Mouse (Mus musculus) stomach, embryonic 15.5 days (tissue): ENCODE measurements around the gene Xylt2. TPM values are rescaled to one million over a fixed set of nuclear protein-coding genes. Genes with fewer than 3 reads are reported as not detected.
"Not testable (repeated sequence)": the region's sequence is repeated elsewhere in the genome, so short reads cannot be mapped to it uniquely, and the experiment has no call there.

Experiments used
- ATAC-seq: fragments of 200-750 bp; cut with Nextera tagmentation; 2 replicates; pipeline ENCODE4 v1.8.0; 2017; ENCODE audit warnings: low read depth, moderate number of reproducible peaks, moderate TSS enrichment; ENCODE audit not compliant: insufficient read depth, low FRiP score
- H3K27ac ChIP-seq: fragments of 300-500 bp; sonication (generic); 2 replicates; pipeline ENCODE4 v1.5.1; 2015; ENCODE audit warnings: mild to moderate bottlenecking, inconsistent platforms
- H3K27me3 ChIP-seq: fragments of 300-500 bp; sonication (generic); replicated peaks from 2 replicates; pipeline ENCODE4 v1.6.1; 2015; ENCODE audit warnings: inconsistent platforms
- H3K36me3 ChIP-seq: fragments of 300-500 bp; sonication (generic); 2 replicates; pipeline ENCODE4 v1.6.1; 2015; ENCODE audit warnings: inconsistent platforms
- H3K4me1 ChIP-seq: fragments of 300-500 bp; sonication (generic); 2 replicates; pipeline ENCODE4 v1.6.1; 2015; ENCODE audit warnings: inconsistent platforms
- H3K4me2 ChIP-seq: fragments of 300-500 bp; sonication (generic); 2 replicates; pipeline ENCODE4 v1.6.1; 2015; ENCODE audit warnings: mild to moderate bottlenecking, inconsistent platforms
- H3K4me3 ChIP-seq: fragments of 300-500 bp; sonication (generic); replicated peaks from 2 replicates; pipeline ENCODE4 v1.5.1; 2015; ENCODE audit warnings: inconsistent platforms
- H3K9ac ChIP-seq: fragments of 300-500 bp; sonication (generic); 2 replicates; pipeline ENCODE4 v1.6.1; 2015; ENCODE audit warnings: inconsistent platforms
- H3K9me3 ChIP-seq: fragments of 300-500 bp; sonication (generic); 2 replicates; pipeline ENCODE4 v1.6.1; 2016; ENCODE audit warnings: inconsistent platforms
- WGBS: fragments of 180-500 bp; shearing (Covaris S2); methylation state at CpG from one replicate; pipeline ENCODE4 v1.1.7; 2015; 5-methylcytosine and 5-hydroxymethylcytosine counted together
- polyA plus RNA-seq: library from polyadenylated mRNA; unstranded; fragments of >200 nt; fragmentation: Nextera tagmentation; extraction: Ambion mirVana; gene quantifications from 2 replicates; pipeline ENCODE4 v1.2.1, GENCODE M21; 2015

The Xylt2 gene
- polyA plus RNA-seq, 1 experiment from 2014 or later, result 19.3 TPM

- 93% methylated on average over 3 of the region's 3 CpGs for WGBS
- H3K27ac ChIP-seq, result no peak overlapping the region
- no peaks in the 10 kb centered on the region for H3K36me3 ChIP-seq
- H3K4me3 ChIP-seq, result no peak overlapping the region
- no peak overlapping the region for H3K9ac ChIP-seq
- no peaks in the 10 kb centered on the region for H3K27me3 ChIP-seq
- H3K4me1 ChIP-seq, result peaks cover 14% of the 10 kb centered on the region
- H3K4me2 ChIP-seq, result no peak overlapping the region
- H3K9me3 ChIP-seq, result no peaks in the 10 kb centered on the region
- no peak for ATAC-seq
Observed at GRCm38 (mm10) chr11:94699399-94699798, 22.1 kb upstream of the Xylt2 start.

- peaks cover 8% of the 10 kb centered on the region for H3K4me1 ChIP-seq
- H3K4me3 ChIP-seq, result no peak overlapping the region
- no peaks in the 10 kb centered on the region for H3K36me3 ChIP-seq
- ATAC-seq, result no peak
- WGBS, result 51% methylated on average over 13 of the region's 13 CpGs
- no peaks in the 10 kb centered on the region for H3K9me3 ChIP-seq
- H3K9ac ChIP-seq, result no peak overlapping the region
- H3K4me2 ChIP-seq, result no peak overlapping the region
- no peaks in the 10 kb centered on the region for H3K27me3 ChIP-seq
- no peak overlapping the region for H3K27ac ChIP-seq
Observed at GRCm38 (mm10) chr11:94697703-94698464, 20.6 kb upstream of the Xylt2 start.

- Histone ChIP-seq H3K4me3 (no peak overlapping the region), H3K4me1 (peaks cover 8% of the 10 kb centered on the region), H3K9ac (no peak overlapping the region), H3K27me3 (no peaks in the 10 kb centered on the region), H3K36me3 (no peaks in the 10 kb centered on the region), H3K27ac (no peak overlapping the region), H3K4me2 (no peak overlapping the region), H3K9me3 (no peaks in the 10 kb centered on the region)
- no peak for ATAC-seq
- WGBS, result 91% methylated on average over 2 of the region's 2 CpGs
Observed at GRCm38 (mm10) chr11:94697140-94697539, 19.8 kb upstream of the Xylt2 start.

- H3K27me3 ChIP-seq, result no peaks in the 10 kb centered on the region
- ATAC-seq, result no peak
Observed at GRCm38 (mm10) chr11:94695508-94695907, 18.2 kb upstream of the Xylt2 start.

GRCm38 (mm10) chr11:94692502-94692901, 15.2 kb upstream of the Xylt2 start:
- not testable (repeated sequence) for H3K4me3 ChIP-seq, H3K27ac ChIP-seq, H3K27me3 ChIP-seq, H3K9me3 ChIP-seq, H3K9ac ChIP-seq, ATAC-seq, H3K4me1 ChIP-seq, H3K36me3 ChIP-seq, H3K4me2 ChIP-seq

More at GRCm38 (mm10) chr11:94695508-94695907, 18.2 kb upstream of the Xylt2 start:
- no peak overlapping the region for H3K9ac ChIP-seq
- no peak overlapping the region for H3K4me3 ChIP-seq
- H3K4me2 ChIP-seq, result no peak overlapping the region
- no peaks in the 10 kb centered on the region for H3K9me3 ChIP-seq
- H3K4me1 ChIP-seq, result no peaks in the 10 kb centered on the region
- H3K36me3 ChIP-seq, result no peaks in the 10 kb centered on the region
- H3K27ac ChIP-seq, result no peak overlapping the region
- 66% methylated on average over 6 of the region's 6 CpGs for WGBS

GRCm38 (mm10) chr11:94687178-94687577, 9.9 kb upstream of the Xylt2 start:
- H3K9ac ChIP-seq, result no peak overlapping the region
- H3K4me1 ChIP-seq, result no peaks in the 10 kb centered on the region
- no peak overlapping the region for H3K4me2 ChIP-seq
- H3K9me3 ChIP-seq, result no peaks in the 10 kb centered on the region
- no peaks in the 10 kb centered on the region for H3K27me3 ChIP-seq
- ATAC-seq, result no peak
- 79% methylated on average over 6 of the region's 6 CpGs for WGBS
- H3K27ac ChIP-seq, result no peak overlapping the region
- H3K4me3 ChIP-seq, result no peak overlapping the region
- H3K36me3 ChIP-seq, result no peaks in the 10 kb centered on the region

GRCm38 (mm10) chr11:94682427-94682826, 5.1 kb upstream of the Xylt2 start:
- Histone ChIP-seq H3K36me3 (no peaks in the 10 kb centered on the region), H3K4me3 (no peak overlapping the region)
- whole genome bisulfite sequencing, result 78% methylated on average over 7 of the region's 7 CpGs

GRCm38 (mm10) chr11:94681640-94682039, 4.3 kb upstream of the Xylt2 start:
- no peak for ATAC-seq
- 83% methylated on average over 4 of the region's 4 CpGs for WGBS
- no peaks in the 10 kb centered on the region for H3K36me3 ChIP-seq

More at GRCm38 (mm10) chr11:94682427-94682826, 5.1 kb upstream of the Xylt2 start:
- no peaks in the 10 kb centered on the region for H3K9me3 ChIP-seq
- H3K4me2 ChIP-seq, result no peak overlapping the region
- no peaks in the 10 kb centered on the region for H3K27me3 ChIP-seq
- peaks cover 6% of the 10 kb centered on the region; the same call in 1 of the 2 replicates for H3K4me1 ChIP-seq
- H3K9ac ChIP-seq, result no peak overlapping the region
- no peak for ATAC-seq
- H3K27ac ChIP-seq, result no peak overlapping the region

GRCm38 (mm10) chr11:94680639-94681038, 3.3 kb upstream of the Xylt2 start:
- Histone ChIP-seq H3K27me3 (no peaks in the 10 kb centered on the region), H3K27ac (no peak overlapping the region), H3K4me3 (no peak overlapping the region), H3K36me3 (no peaks in the 10 kb centered on the region), H3K9me3 (no peaks in the 10 kb centered on the region), H3K4me1 (peaks cover 17% of the 10 kb centered on the region), H3K9ac (no peak overlapping the region), H3K4me2 (no peak overlapping the region)
- ATAC-seq, result no peak

More at GRCm38 (mm10) chr11:94681640-94682039, 4.3 kb upstream of the Xylt2 start:
- Histone ChIP-seq H3K4me2 (no peak overlapping the region), H3K4me3 (no peak overlapping the region), H3K4me1 (peaks cover 7% of the 10 kb centered on the region; the same call in 1 of the 2 replicates), H3K9me3 (no peaks in the 10 kb centered on the region), H3K9ac (no peak overlapping the region), H3K27ac (no peak overlapping the region), H3K27me3 (no peaks in the 10 kb centered on the region)

- Histone ChIP-seq H3K27ac (peak overlapping the region; percentile 35; the same call in 1 of the 2 replicates), H3K36me3 (no peaks in the 10 kb centered on the region; the same call in 1 of the 2 replicates), H3K9ac (peak overlapping the region; percentile 37; the same call in 1 of the 2 replicates), H3K27me3 (no peaks in the 10 kb centered on the region), H3K4me1 (peaks cover 30% of the 10 kb centered on the region), H3K4me3 (peak overlapping the region; percentile 94), H3K4me2 (peak overlapping the region; percentile 87), H3K9me3 (no peaks in the 10 kb centered on the region)
- no peak for ATAC-seq
- 29% methylated on average over 15 of the region's 15 CpGs for WGBS
Observed at GRCm38 (mm10) chr11:94677607-94678145, 361 bp upstream of the Xylt2 start.

- ATAC-seq, result no peak
- Histone ChIP-seq H3K4me1 (peaks cover 30% of the 10 kb centered on the region), H3K9ac (no peak overlapping the region), H3K36me3 (no peaks in the 10 kb centered on the region; the same call in 1 of the 2 replicates), H3K4me3 (peak overlapping the region; percentile 94), H3K9me3 (no peaks in the 10 kb centered on the region), H3K4me2 (peak overlapping the region; percentile 87), H3K27me3 (no peaks in the 10 kb centered on the region), H3K27ac (no peak overlapping the region)
- 32% methylated on average over 4 of the region's 4 CpGs for WGBS
Observed at GRCm38 (mm10) chr11:94676308-94676707, 1.0 kb downstream of the Xylt2 start.

- H3K27me3 ChIP-seq, result no peaks in the 10 kb centered on the region
- no peak for ATAC-seq
- peaks cover 30% of the 10 kb centered on the region for H3K4me1 ChIP-seq
- H3K4me3 ChIP-seq, result no peak overlapping the region
- peak overlapping the region; percentile 87 for H3K4me2 ChIP-seq
- no peaks in the 10 kb centered on the region for H3K9me3 ChIP-seq
- no peak overlapping the region for H3K27ac ChIP-seq
- 67% methylated on average over 5 of the region's 5 CpGs for WGBS
- H3K36me3 ChIP-seq, result no peaks in the 10 kb centered on the region; the same call in 1 of the 2 replicates
- H3K9ac ChIP-seq, result no peak overlapping the region
Observed at GRCm38 (mm10) chr11:94675446-94675845, 1.9 kb downstream of the Xylt2 start.
